Mouse (Mus musculus) frontal cortex, adult (tissue): ENCODE data around the gene Kirrel.
A peak's percentile ranks its signal among the peaks of the same experiment; 100 is the strongest.

Experiments
- ATAC-seq: cut with Nextera tagmentation; 2 replicates; pipeline ENCODE4 v1.9.2; 2017; ENCODE audit warnings: mild to moderate bottlenecking, moderate library complexity, mixed read lengths; ENCODE audit not compliant: low TSS enrichment

The Kirrel gene

GRCm38 (mm10) chr3:87167621-87168020 lies 6.9 kb downstream of the Kirrel start:
- ATAC-seq, result no peak

GRCm38 (mm10) chr3:87165291-87165881 lies 9.2 kb downstream of the Kirrel start:
- no peak for ATAC-seq

GRCm38 (mm10) chr3:87164099-87164815 lies 10.3 kb downstream of the Kirrel start:
- no peak for ATAC-seq

DNA sequence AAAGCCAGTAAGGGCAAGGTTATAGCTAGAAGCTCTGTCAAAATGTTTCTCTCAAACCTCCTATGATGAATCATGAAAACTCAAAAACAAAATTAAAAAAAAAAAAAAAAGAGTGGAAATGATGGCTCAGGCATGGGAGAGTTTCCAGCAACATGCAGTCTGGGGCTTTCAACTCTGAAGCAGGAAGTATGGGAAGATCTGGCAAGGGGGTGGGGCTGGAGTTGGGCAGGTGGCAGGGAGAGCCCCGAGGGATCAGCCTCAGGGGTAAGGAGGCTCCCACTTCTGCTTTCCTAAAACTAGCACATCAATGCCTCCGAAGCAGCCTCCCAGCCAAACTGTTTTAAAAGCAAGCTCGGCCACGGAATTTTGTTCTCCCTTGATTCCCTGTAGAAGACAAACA lies 11.4 kb downstream of the Kirrel start:
- no peak for ATAC-seq

DNA sequence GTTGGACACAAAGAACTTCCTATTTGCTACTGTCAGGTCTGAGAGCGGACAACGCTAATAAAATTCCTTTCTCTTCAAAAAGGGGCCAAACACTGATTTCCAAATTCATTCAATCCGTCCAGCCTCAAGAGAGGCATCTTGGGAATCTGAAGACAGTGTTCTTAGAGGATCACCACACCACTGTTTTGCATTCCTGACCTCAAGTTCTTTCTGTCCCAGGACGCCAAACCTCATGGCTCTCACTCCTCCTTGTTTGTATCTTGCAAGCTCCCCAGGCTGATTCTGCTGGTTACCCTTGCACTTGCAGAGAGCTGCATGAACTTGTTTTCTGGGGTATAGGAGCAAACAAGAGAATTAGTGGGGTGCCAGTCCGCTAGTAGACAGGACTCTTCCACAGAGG lies 12.2 kb downstream of the Kirrel start:
- no peak for ATAC-seq

- no peak for ATAC-seq
Observed at GRCm38 (mm10) chr3:87161601-87162000, 12.9 kb downstream of the Kirrel start.

DNA sequence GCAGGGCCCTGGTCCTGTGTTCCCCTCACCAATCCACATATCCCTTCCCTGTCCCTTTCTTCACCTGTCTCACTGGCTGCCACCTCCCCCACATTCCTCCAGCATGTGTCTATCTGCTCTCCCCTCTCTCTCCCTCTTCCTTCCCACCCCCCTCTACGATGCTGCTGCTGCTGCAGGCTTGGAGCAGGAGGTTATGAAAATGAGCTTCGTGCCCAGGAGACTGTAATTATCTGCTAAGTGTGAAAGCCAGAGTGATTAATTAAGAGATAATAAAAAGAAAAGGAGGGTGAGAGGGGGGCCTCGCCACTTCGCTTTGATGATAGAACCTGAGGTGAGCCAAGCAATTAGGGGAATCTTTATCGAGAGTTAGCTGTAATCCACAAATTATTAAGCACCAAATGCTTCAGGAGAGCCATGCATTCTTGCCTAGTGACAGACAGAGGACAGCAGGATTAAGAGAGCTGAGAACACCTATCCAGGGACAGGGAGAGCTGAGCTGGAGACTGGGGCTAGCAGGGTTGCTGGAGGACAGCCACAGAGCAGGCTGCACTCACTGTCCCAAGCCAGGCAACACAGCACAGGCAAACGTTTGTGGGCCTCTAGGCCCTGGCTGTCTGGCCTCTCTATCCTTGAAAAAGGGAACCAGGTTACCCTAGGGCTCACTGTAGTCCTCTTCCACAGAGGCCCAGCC lies 13.6 kb downstream of the Kirrel start:
- no peak for ATAC-seq

GRCm38 (mm10) chr3:87159190-87159589 lies 15.4 kb downstream of the Kirrel start:
- no peak for ATAC-seq

- no peak for ATAC-seq
Observed at GRCm38 (mm10) chr3:87157767-87158291, 16.7 kb downstream of the Kirrel start.

GRCm38 (mm10) chr3:87157297-87157696 lies 17.2 kb downstream of the Kirrel start:
- no peak for ATAC-seq

DNA sequence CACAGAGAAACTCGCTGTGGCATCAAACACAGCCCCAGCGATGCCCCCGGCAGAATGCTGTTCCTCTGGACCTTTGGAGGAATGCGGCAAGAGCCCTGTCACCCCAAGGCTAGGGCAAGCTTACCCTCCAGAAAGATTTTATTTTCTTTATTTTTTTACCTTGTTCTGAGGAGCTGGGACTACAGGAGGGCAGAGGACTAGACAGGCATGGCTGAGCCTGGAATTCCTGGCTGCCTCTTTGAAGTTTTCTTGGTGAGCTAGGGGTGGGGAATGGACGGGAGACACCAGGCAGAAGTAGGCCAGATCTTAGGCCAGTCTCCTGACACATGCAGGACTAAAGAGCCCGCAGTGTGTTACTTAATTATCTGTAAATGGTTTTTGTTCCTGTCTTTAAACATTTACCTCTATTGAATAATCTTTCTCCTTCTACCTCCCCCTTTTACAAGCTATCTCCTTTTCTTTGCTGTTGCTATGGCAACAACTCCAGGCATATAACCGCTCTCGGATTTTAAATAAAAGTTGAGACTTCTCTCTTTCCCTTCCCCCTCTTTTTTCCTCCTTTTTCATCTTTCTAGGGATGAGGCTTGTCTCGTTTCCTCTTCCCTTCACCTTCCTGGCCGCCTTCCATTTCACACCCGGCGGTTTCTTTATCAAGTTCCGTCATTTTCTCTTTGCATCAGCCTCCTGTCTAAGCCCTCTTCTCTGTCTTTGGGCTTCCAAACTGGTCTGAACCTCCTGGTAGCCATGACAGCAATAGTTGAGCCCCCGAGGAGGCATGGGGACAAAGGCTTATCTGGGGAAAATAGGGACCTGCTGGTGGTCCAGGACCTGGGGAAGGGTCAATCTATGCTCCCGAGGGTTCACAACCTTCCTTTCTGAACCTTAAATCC lies 19.9 kb downstream of the Kirrel start:
- peak; percentile 75 for ATAC-seq

DNA sequence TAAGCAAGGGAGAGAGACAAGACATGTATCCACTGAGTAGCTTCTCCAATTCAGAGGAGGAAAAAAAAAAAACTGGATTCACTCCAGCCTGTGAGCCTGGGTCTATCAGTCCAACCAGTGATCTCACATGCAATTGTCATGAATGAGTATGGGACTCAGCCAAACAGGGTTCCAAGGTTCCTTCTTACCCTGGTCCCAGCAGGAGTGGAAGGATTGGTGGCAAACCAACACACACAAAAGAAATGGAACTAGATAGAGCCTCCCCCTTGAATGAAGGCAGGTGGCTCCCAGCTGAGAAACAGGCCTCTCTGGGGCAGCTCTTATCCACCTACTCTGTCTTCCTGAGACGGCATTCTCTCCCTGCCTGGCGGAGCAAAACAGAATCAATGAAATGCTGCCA lies 21.5 kb downstream of the Kirrel start:
- ATAC-seq, result peak; percentile 71

- ATAC-seq, result no peak
Observed at GRCm38 (mm10) chr3:87152111-87152738, 22.3 kb downstream of the Kirrel start.

- no peak for ATAC-seq
Observed at GRCm38 (mm10) chr3:87151294-87151826, 23.2 kb downstream of the Kirrel start.

GRCm38 (mm10) chr3:87150689-87151244 lies 23.8 kb downstream of the Kirrel start:
- no peak for ATAC-seq

GRCm38 (mm10) chr3:87150056-87150688 lies 24.4 kb downstream of the Kirrel start:
- no peak for ATAC-seq

DNA sequence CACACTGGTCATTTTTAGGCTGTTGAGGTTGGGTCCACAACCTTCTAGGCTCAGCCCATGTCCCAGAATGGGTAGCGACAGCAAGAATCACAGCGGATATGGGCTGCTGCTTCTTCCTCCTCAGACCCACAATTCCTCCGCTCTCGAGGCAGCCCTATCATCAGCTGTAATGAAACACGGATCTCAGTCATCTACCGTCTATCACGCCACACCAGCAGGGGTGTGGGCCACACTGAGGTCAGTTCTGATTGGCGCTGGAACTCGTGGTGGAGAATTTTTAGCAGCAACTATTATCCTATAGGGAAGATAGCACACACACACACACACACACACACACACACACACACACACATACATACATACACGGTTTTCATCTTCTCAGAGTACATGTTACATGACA lies 25.1 kb downstream of the Kirrel start:
- ATAC-seq, result no peak

GRCm38 (mm10) chr3:87144476-87145240 lies 29.9 kb downstream of the Kirrel start:
- ATAC-seq, result no peak

GRCm38 (mm10) chr3:87140284-87140683 lies 34.3 kb downstream of the Kirrel start:
- no peak for ATAC-seq
